Mouse (Mus musculus) gastrocnemius, adult 2 months (tissue): ENCODE measurements around the gene Ankrd40. TPM values are rescaled to one million over a fixed set of nuclear protein-coding genes. Genes with fewer than 3 reads are reported as not detected.

Source experiments
- DNase-seq: peaks from one replicate; pipeline ENCODE4 v3.0.0; 2022
- H3K27ac ChIP-seq: fragments of 200-600 bp; 2 replicates; pipeline ENCODE4 v1.8.1; 2022; ENCODE audit warnings: mild to moderate bottlenecking
- H3K4me3 ChIP-seq: fragments of 200-600 bp; 2 replicates; pipeline ENCODE4 v1.8.1; 2022; ENCODE audit warnings: mild to moderate bottlenecking, moderate library complexity
- CTCF ChIP-seq: fragments of 200-600 bp; IDR thresholded peaks from 2 replicates; pipeline ENCODE4 v1.8.1; 2022; ENCODE audit warnings: antibody characterized with exemption, mild to moderate bottlenecking, moderate library complexity
- intact Hi-C: fragments of 180-260 bp; cut with DNase I; formaldehyde crosslinking; loops from one replicate; pipeline ENCODE4 v1.15.1; 2025
- total RNA-seq, 2 experiments: library from RNA; stranded (reverse); gene quantifications; 2 replicates each; pipeline ENCODE4 v1.2.3; 2021

Ankrd40 gene
- total RNA-seq, 2 experiments from 2014 or later, result 203 to 264 TPM

DNA sequence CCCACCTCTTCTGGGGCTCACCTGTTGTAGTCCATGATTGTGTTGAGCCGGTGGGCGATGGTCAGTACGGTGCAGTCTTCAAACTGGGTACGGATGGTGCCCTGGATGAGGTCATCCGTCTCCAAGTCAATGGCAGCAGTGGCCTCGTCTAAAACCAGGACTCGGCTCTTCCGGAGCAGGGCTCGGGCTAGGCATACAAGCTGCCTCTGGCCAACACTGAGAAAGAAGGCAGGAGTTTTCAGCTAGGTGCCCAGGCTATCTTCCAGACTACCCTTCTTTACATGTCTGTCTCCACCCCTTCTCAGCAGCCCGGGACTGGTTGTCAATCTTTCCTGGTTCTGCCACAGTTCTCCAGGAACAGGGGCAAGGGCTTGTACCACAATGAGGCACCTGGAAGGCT is 18.1 kb downstream of the Ankrd40 start:
- Histone ChIP-seq H3K4me3 (no peak overlapping the region), H3K27ac (no peak overlapping the region)
- no peak for DNase-seq
- intact Hi-C loops, result no loop called here
- TF ChIP-seq CTCF, result no peak

DNA sequence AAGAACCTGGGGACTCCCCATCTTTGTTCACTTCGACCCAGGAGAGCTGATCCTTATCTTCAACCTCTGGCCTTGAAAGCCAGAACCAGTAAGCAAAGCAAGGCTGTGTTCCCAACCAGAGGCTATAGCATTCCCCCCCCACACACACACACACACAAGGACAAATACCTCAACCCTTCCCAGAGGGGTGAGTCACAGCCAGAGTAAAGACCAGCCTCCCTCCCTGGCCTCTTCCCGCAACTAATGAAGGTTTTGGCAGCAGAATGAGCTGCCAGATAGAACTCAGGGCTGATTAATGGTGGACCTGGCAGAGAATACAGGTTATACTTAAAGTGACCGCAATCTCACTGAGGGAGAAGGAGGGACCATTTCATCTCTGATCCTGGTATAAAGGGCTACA is 18.8 kb downstream of the Ankrd40 start:
- Histone ChIP-seq H3K27ac (no peak overlapping the region), H3K4me3 (no peak overlapping the region)
- intact Hi-C loops, result no loop called here
- TF ChIP-seq CTCF, result no peak
- no peak for DNase-seq

DNA sequence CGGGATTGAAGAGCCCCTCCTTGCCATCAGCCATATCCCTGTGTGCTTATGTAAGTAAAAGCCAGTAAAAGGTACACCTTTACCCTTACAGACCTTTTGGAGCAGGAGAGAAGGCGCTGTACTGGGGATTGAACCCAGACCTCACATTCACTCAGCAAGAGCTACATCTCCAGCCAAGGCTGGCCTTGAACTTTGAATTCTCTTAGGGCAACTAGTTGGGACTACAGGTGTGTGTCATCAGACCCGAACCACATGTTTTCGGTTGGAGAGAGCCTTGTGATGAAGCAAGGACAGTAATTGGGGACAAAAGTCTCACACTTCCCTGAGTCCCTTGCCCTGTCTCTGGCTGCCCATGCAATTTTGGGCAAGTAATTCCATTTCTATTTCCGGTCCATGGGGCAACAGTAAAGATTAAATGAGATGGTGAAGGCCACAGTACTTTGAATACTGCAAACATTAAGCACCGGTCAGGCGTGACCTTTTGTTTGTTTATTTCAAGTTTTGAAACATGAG is 19.3 kb downstream of the Ankrd40 start:
- TF ChIP-seq CTCF, result no peak
- H3K27ac ChIP-seq, result no peak overlapping the region
- intact Hi-C loops, result no loop called here
- H3K4me3 ChIP-seq, result no peak overlapping the region
- no peak for DNase-seq

DNA sequence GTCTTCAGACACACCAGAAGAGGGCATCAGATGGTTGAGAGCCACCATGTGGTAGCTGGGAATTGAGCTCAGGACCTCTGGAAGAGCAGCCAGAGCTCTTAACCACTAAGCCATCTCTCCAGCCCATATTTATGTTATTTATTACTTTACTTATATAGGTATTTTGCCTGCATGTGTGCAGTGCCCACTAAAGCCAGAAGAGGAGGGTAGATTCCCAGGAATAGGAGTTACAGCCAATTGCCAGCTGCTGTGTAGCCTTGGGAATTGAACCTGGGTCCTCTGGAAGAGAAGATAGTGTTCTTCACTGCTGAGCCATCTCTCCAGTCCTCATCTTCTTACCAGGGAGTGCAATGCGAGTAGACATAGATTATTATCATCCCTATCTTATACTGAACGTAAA is 22.0 kb downstream of the Ankrd40 start:
- Histone ChIP-seq H3K4me3 (no peak overlapping the region), H3K27ac (no peak overlapping the region)
- peak; percentile 9; the same call in 1 of the 2 replicates for TF ChIP-seq CTCF
- DNase-seq, result no peak
- intact Hi-C loops, result no loop called here

DNA sequence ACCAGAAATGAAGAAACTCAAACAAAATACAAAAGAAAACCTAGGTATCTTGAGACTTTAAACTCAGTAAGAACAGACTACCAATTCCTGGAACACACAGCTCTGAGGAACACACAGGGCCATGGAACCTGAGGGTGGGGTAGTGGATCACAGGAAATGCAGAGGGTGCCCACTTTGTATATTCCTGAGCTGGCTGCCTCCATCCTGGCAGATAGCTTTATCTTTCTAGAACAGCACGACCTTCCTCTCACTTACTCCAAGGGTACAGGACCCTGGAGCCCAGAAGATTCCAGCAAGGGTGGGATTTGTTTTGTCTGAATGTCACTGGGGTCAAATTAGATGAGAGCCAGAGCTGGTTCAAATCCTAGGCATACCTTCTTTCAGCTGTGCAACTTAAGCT is 22.5 kb downstream of the Ankrd40 start:
- no peak overlapping the region for H3K27ac ChIP-seq
- TF ChIP-seq CTCF, result no peak
- H3K4me3 ChIP-seq, result no peak overlapping the region
- intact Hi-C loops, result no loop called here
- DNase-seq, result no peak

DNA sequence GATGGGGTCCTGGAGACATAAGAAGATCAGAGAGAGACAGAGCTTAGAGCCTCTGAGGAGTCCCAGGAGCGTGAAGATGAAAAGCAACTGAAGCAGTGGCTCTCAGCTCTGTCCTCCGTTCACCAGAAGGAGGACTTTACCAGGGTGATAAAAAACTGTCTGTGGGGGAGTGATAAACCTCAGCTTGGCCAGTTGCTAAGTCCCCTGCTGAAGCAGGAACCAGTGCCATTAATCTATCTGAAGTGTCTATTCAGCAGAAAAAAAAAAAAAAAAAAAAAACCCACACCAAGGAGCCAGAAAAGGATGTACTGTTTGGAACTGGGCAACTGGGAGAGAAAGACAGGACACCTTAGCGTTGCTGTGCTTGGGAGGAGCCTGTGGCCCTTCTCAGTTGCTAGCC is 23.3 kb downstream of the Ankrd40 start:
- Histone ChIP-seq H3K27ac (no peak overlapping the region), H3K4me3 (no peak overlapping the region)
- TF ChIP-seq CTCF, result no peak
- intact Hi-C loops, result no loop called here
- DNase-seq, result no peak

DNA sequence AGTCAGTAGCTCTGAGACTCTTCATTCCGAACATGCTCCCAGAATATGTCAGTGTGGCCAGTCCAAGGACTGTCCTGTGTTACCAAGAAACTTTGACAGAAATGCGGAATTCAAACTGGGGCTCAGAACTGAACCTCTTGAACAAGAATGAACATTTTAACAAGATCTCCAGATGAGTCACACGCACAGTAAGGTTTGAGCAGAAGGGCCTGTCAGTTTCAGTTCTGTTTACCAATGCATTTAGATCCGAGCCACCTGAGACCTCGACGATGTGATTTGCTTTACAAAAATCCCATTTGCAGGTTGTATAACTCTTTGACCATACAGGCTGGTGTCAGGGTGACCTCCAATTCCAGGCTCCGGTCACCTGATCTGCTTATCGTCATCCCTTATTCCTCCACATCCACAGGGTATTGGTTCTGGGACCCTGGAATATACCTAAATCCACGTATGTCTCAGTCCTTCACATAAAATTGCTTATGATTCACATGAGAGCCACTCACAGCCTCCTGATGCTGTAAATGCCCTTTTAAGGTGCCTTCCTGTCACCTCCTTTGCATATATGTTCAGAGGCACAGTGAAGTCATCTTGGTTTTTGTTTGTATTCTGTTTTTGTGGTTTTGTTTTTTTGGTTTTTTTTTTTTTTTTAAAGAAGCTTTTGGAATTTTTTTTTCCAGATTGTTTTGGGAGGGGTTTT is 27.9 kb downstream of the Ankrd40 start:
- Histone ChIP-seq H3K4me3 (no peak overlapping the region), H3K27ac (no peak overlapping the region)
- TF ChIP-seq CTCF, result no peak
- intact Hi-C loops, result no loop called here
- no peak for DNase-seq

DNA sequence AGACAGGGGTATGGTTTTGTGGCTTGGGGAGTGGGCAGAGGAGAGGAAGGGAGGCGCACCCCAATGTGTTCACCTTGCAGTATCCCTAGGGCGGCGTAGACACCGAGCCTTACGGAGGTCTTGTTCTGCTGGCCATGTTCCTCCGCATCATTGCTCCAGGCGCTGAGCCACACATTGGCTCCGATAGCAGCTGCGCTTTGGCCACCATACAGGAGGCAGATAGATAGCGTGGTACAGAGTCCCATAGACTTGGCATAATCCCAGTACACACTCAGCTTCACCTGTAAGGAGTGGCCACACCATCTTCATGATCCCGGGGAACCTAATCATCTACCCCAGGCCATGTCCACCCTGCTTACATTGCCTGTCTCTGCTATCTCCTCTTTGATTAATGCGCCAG is 31.4 kb downstream of the Ankrd40 start:
- H3K4me3 ChIP-seq, result no peak overlapping the region
- no peak overlapping the region for H3K27ac ChIP-seq
- intact Hi-C loops, result no loop called here
- TF ChIP-seq CTCF, result no peak
- no peak for DNase-seq

DNA sequence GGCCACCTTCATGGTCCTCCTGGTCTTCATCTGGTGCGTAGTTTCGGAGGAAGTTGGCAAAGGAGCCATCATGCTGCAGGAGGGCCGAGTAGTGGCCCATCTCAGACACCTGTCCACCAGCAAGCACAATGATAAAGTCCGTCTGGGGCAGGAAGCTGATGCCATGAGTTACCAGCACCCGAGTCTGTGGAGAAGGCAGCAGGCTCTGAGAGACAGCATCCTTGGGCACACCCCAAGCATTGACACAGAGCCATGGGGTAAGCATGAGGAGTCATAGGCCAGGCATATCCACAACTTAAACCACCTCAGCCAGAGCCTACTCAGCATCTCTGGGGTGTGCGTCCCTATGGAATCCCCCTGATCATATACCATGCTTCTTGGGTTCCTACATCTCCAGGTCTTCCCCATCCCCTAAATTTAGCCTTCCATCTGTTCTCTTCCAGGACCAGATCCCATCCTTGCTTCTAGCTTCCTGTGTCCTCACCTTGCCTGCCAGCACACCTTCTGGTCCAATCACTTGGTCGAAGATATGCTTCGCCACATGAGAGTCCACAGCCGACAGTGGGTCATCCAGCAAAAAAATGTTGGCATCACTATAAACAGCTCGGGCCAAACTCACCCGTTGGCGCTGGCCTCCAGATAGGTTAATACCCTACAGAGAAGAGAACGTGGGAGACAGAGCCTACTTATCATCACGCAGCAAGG is 33.5 kb downstream of the Ankrd40 start:
- DNase-seq, result no peak
- intact Hi-C loops, result no loop called here
- H3K27ac ChIP-seq, result no peak overlapping the region
- no peak overlapping the region for H3K4me3 ChIP-seq
- TF ChIP-seq CTCF, result no peak

DNA sequence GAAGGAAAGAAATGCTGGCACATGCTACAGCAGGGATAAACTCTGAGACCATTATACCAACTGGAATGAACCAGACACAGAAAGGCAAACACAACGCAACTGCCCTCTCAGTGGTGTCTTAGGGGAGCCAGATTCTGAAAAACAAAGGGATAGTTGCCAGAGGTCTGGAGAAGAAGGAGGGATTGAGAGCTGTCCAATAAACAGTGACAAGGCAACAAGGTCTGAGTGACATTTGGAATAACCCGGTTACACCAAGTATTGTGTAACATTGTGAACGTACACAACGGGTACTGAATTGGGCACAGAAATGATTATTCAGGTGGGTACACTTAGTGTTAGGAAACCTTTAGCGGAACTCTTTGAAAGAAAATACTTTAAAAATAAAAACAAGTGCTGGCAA is 34.3 kb downstream of the Ankrd40 start:
- no peak overlapping the region for H3K27ac ChIP-seq
- TF ChIP-seq CTCF, result no peak
- DNase-seq, result no peak
- intact Hi-C loops, result no loop called here
- no peak overlapping the region for H3K4me3 ChIP-seq

DNA sequence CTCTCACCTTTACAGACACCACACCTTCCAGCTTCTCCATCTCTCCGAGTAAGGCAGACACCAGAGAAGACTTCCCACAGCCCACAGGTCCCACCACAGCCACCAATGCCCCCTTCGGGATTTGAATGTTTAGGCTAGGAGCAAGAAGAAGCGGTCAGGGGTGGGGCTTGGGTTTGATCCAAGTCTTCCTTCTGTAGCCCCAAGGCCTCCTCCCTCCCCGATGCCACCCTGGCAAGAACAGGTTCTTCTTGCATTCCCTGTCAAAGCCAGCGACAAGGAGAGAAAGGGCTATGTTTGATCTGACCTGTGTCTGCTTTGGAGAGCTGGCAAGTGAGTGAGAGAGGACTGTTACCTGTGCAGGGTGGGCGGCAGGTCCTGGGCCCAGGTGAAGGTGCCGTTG is 35.9 kb downstream of the Ankrd40 start:
- Histone ChIP-seq H3K27ac (no peak overlapping the region), H3K4me3 (no peak overlapping the region)
- intact Hi-C loops, result no loop called here
- no peak for DNase-seq
- TF ChIP-seq CTCF, result no peak

DNA sequence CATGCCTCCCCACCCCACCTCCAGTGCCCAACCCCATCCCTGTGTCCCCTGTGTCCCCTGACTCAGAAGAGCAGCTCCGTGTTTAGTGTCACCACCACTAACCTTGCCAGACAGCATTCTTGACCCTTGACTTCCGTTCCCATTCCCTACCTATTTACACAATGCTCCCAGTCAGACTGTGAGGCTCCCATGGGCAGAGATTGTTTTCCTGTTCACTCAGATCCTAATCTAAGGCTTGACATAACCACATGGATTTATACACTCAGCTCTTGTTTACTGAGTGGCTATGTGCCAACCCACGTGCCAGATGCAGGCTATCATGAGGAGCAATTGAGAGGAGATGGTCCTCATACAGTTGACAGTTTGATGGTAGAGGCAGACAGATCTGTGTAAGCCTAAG is 37.5 kb downstream of the Ankrd40 start:
- no peak overlapping the region for H3K4me3 ChIP-seq
- no peak for TF ChIP-seq CTCF
- no peak for DNase-seq
- no peak overlapping the region for H3K27ac ChIP-seq
- intact Hi-C loops, result no loop called here

DNA sequence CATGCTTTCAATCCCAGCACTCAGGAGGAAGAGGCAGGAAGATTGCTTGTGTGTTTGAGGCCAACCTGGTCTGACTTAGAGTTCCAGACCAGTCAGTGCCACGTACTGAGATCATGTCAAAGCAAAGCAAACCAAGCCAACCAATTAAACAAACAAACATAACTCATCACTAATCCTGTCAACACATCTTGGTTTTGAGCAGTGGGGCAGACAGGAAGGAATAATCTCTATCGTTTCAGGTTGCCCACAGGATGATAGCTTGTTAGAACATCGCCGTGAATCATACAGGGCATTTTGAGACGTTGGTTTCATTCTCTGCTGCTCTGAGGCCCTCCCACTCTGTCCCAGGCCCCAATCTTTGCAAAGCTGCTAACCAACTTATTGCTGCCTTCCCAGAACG is 42.2 kb downstream of the Ankrd40 start:
- intact Hi-C loops, result no loop called here
- no peak overlapping the region for H3K4me3 ChIP-seq
- H3K27ac ChIP-seq, result no peak overlapping the region
- TF ChIP-seq CTCF, result no peak
- no peak for DNase-seq

DNA sequence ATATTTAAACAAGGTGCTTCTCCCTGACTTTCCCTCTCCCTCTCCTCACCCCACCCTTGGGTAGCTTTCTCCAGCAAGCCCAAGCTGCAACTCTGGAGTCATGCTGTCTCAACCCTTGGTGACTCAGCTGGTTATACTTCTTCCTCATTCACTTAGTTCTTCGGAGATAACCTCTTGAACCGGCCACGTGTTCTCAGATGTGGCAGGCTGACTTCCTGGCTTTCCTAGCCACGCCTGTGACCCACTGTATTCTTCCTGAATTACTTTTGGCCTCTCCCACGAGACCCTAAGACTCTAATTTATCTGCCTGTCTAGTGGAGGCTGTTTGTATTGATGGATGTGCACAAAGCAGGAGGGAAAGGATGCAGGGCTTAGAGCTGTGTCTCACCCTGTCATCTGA is 43.0 kb downstream of the Ankrd40 start:
- Histone ChIP-seq H3K27ac (no peak overlapping the region), H3K4me3 (no peak overlapping the region)
- DNase-seq, result no peak
- no peak for TF ChIP-seq CTCF
- intact Hi-C loops, result no loop called here
